Mouse (Mus musculus) intestine, embryonic 14.5 days (tissue): Measurements from ENCODE around the gene Qtrt1. TPM values are rescaled to one million over a fixed set of nuclear protein-coding genes. Genes with fewer than 3 reads are reported as not detected.

Experiments used
- ATAC-seq: fragments of 200-750 bp; cut with Nextera tagmentation; replicated peaks from 2 replicates; pipeline ENCODE4 v1.8.0; 2017; ENCODE audit warnings: low read depth, moderate number of reproducible peaks, moderate TSS enrichment, moderate library complexity; ENCODE audit not compliant: low FRiP score, low TSS enrichment
- DNase-seq: peaks from one replicate; pipeline ENCODE4 v3.0.0-alpha.2; 2018; ENCODE audit warnings: low spot score
- H3K27ac ChIP-seq: fragments of 300-500 bp; sonication (generic); 2 replicates; pipeline ENCODE4 v1.5.1; 2014; ENCODE audit warnings: low read depth, mild to moderate bottlenecking, control low read depth
- H3K27me3 ChIP-seq: fragments of 300-500 bp; sonication (generic); replicated peaks from 2 replicates; pipeline ENCODE4 v1.6.1; 2014; ENCODE audit warnings: low read length, control low read depth; ENCODE audit not compliant: control insufficient read depth, insufficient read depth
- H3K36me3 ChIP-seq: fragments of 300-500 bp; sonication (generic); 2 replicates; pipeline ENCODE4 v1.6.1; 2014; ENCODE audit warnings: low read length, control low read depth; ENCODE audit not compliant: control insufficient read depth, insufficient read depth
- H3K4me1 ChIP-seq: fragments of 300-500 bp; sonication (generic); replicated peaks from 2 replicates; pipeline ENCODE4 v1.6.1; 2014; ENCODE audit warnings: low read length, control low read depth, mixed read lengths; ENCODE audit not compliant: control insufficient read depth, insufficient read depth
- H3K4me2 ChIP-seq: fragments of 300-500 bp; sonication (generic); 2 replicates; pipeline ENCODE4 v1.6.1; 2014; ENCODE audit warnings: low read length
- H3K4me3 ChIP-seq: fragments of 300-500 bp; sonication (generic); 2 replicates; pipeline ENCODE4 v1.5.1; 2014; ENCODE audit warnings: low read depth, low read length, control low read depth, mixed read lengths
- H3K9ac ChIP-seq: fragments of 300-500 bp; sonication (generic); 2 replicates; pipeline ENCODE4 v1.6.1; 2014; ENCODE audit warnings: mild to moderate bottlenecking, low read length
- H3K9me3 ChIP-seq: fragments of 300-500 bp; sonication (generic); 2 replicates; pipeline ENCODE4 v1.6.1; 2016; ENCODE audit warnings: low read length, control low read depth; ENCODE audit not compliant: control insufficient read depth
- WGBS: fragments of 180-500 bp; shearing (Covaris S2); extraction: QIAGEN DNeasy Blood & Tissue Kit; methylation state at CpG from one replicate; pipeline ENCODE4 v1.1.7; 2014; 5-methylcytosine and 5-hydroxymethylcytosine counted together
- polyA plus RNA-seq: library from polyadenylated mRNA; unstranded; fragments of >200 nt; fragmentation: Nextera tagmentation; extraction: Ambion mirVana; gene quantifications from 2 replicates; pipeline ENCODE4 v1.2.1, GENCODE M21; 2014

Qtrt1 gene
- polyA plus RNA-seq, result 69.9 and 77.3 TPM in 2 replicates

DNA sequence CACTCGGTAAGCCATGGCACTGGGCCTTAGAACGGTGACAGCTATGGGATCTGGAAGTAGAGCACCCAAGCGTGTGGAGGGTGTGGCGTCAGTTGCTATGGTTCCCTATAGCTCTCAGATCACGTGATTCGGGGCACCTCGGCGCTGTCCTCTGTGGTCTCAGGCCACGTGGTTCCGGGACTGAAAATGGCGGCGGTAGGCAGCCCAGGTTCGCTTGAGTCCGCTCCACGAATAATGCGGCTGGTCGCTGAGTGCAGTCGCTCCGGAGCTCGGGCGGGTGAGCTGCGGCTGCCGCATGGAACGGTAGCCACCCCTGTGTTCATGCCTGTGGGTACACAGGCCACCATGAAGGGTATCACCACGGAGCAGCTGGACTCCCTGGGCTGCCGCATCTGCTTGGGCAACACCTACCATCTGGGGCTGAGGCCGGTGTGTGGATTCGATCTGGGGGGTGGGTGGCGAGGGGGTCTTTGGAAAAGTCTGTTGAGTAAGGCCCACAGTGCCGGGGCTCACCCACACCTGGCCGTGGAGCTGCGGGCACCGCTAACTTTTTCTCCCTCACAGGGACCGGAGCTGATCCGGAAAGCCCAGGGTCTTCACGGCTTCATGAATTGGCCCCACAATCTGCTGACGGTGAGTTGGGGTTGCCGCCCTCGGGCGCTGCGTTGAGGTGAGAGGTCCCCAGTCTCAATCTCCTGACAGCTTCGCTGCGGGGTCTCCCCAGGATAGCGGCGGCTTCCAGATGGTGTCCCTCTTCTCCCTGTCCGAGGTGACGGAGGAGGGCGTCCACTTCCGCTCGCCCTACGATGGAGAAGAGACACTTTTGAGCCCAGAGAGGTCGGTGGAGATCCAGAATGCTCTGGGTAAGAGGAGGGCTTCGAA is at the start of gene Qtrt1:
Gene Qtrt1 (plus strand): TSS at position 169 of the 882 bp plus-strand sequence.
- H3K36me3 ChIP-seq, result peaks cover 34% of the 10 kb centered on the region; the same call in 1 of the 2 replicates
- DNase-seq, result peak; percentile 88
- H3K4me2 ChIP-seq, result peak within 1 kb of the TSS; percentile 79
- H3K4me1 ChIP-seq, result peaks cover 6% of the 10 kb centered on the region; the same call in 1 of the 2 replicates
- H3K27me3 ChIP-seq, result no peaks in the 10 kb centered on the region
- peak within 1 kb of the TSS; percentile 74 for H3K9ac ChIP-seq
- peak within 1 kb of the TSS; percentile 82 for H3K4me3 ChIP-seq
- no peaks in the 10 kb centered on the region for H3K9me3 ChIP-seq
- ATAC-seq, result peak; percentile 94
- WGBS, result 2% methylated on average over 52 of the region's 53 CpGs
- peak within 1 kb of the TSS; percentile 59; the same call in 1 of the 2 replicates for H3K27ac ChIP-seq

DNA sequence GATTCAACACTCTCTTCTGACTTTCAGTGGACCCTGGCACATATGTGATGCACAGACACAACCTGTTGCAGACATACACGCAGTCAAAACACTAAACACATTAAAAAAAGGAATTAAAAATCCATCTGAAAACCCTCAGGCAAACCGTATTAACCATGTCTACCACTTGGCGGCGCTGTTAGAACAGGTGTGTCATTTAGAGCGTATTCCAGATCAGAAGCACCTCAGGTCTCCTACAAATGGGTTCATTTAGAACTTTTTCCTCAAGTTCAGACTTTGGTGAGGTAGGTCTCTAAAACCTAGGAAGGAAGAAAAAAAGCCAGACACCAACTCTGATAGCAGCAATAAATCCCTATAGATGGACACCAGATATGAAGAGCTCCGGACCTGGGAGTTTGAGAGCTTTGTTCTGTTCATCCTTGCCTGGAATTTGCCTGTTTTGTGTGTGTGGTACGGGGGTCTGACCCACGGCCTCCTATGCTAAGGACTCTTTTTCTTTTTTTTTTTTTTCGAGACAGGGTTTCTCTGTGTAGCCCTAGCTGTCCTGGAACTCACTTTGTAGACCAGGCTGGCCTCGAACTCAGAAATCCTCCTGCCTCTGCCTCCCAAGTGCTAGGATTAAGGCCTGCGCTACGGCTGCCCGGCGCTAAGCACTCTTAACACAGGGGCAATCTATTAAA is 45.0 kb upstream of the Qtrt1 start:
- no peaks in the 10 kb centered on the region; the same call in 1 of the 2 replicates for H3K27me3 ChIP-seq
- peaks cover 11% of the 10 kb centered on the region for H3K4me1 ChIP-seq
- H3K4me3 ChIP-seq, result peak overlapping the region; percentile 34
- DNase-seq, result peak; percentile 84
- peak overlapping the region; percentile 63 for H3K4me2 ChIP-seq
- H3K9ac ChIP-seq, result peak overlapping the region; percentile 35; the same call in 1 of the 2 replicates
- H3K9me3 ChIP-seq, result no peaks in the 10 kb centered on the region
- 29% methylated on average over 14 of the region's 14 CpGs for WGBS
- peak overlapping the region; percentile 82 for H3K27ac ChIP-seq
- H3K36me3 ChIP-seq, result peaks cover 2% of the 10 kb centered on the region; the same call in 1 of the 2 replicates
- peak; percentile 21; the same call in 1 of the 2 replicates for ATAC-seq

DNA sequence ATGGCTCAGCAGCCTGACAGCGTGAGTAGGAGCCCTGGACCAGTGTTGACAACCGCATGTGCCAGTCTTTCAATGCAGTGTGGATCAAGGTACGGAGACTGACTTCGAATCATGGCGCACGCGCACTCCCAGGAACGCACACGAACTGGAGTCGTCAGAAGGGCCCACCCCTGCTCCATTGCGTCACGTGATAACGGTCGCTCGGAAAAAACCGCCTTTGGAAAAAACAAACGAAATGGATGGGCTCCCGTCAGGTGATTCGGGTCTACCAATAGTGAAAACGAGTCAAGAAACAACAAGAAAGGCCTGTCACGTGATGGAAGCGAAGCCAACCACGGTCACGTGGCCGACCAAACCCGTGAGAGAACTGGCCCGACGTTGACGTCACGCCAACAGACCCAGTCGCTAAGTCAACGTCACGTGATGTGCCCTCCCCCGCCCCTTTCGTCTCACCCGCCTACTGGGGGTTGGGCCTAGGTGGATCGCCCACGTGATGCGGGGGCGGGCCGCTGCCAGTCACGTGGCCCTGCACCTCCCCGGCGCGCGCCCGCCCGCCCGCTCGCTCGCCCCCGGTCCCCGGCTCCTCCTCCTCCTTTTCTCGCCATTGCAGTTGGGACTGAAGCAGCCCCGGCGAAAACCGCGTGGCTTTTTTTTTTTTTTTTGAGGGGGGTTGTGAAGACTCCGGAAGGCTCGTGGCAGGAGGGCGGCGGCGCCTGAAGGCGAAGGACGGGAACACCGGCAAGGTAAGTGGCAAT is 44.1 kb upstream of the Qtrt1 start, which contains the start of gene Ilf3:
Gene Ilf3 (plus strand): TSS at position 515 of the 755 bp plus-strand sequence.
- DNase-seq, result peak; percentile 99
- under 1% methylated on average over 59 of the region's 66 CpGs for WGBS
- no peaks in the 10 kb centered on the region for H3K9me3 ChIP-seq
- peak within 1 kb of the TSS; percentile 97 for H3K4me3 ChIP-seq
- no peaks in the 10 kb centered on the region; the same call in 1 of the 2 replicates for H3K27me3 ChIP-seq
- H3K4me2 ChIP-seq, result peak within 1 kb of the TSS; percentile 93
- H3K36me3 ChIP-seq, result peaks cover 11% of the 10 kb centered on the region
- H3K9ac ChIP-seq, result peak within 1 kb of the TSS; percentile 97
- peaks cover 11% of the 10 kb centered on the region for H3K4me1 ChIP-seq
- ATAC-seq, result peak; percentile 92
- peak within 1 kb of the TSS; percentile 92 for H3K27ac ChIP-seq

GRCm38 (mm10) chr9:21368131-21368584 is 43.5 kb upstream of the Qtrt1 start:
- no peaks in the 10 kb centered on the region for H3K27me3 ChIP-seq
- peak; percentile 92 for DNase-seq
- 0% methylated on average over 38 of the region's 38 CpGs for WGBS
- peak; percentile 61 for ATAC-seq
- H3K4me1 ChIP-seq, result peaks cover 11% of the 10 kb centered on the region
- peaks cover 16% of the 10 kb centered on the region for H3K36me3 ChIP-seq
- peak overlapping the region; percentile 93 for H3K4me2 ChIP-seq
- H3K9me3 ChIP-seq, result no peaks in the 10 kb centered on the region
- H3K9ac ChIP-seq, result peak overlapping the region; percentile 97
- peak overlapping the region; percentile 97 for H3K4me3 ChIP-seq
- H3K27ac ChIP-seq, result peak overlapping the region; percentile 92

- 52% methylated on average over 11 of the region's 11 CpGs for WGBS
- Histone ChIP-seq H3K9me3 (no peaks in the 10 kb centered on the region), H3K4me3 (peak overlapping the region; percentile 97), H3K27me3 (no peaks in the 10 kb centered on the region), H3K27ac (peak overlapping the region; percentile 92; the same call in 1 of the 2 replicates), H3K4me1 (peaks cover 11% of the 10 kb centered on the region), H3K4me2 (peak overlapping the region; percentile 93), H3K36me3 (peaks cover 16% of the 10 kb centered on the region), H3K9ac (peak overlapping the region; percentile 97; the same call in 1 of the 2 replicates)
- ATAC-seq (no peak), DNase-seq (no peak)
Measured at GRCm38 (mm10) chr9:21369080-21369479, 42.6 kb upstream of the Qtrt1 start.

GRCm38 (mm10) chr9:21370876-21371275 is 40.8 kb upstream of the Qtrt1 start:
- Histone ChIP-seq H3K36me3 (peaks cover 16% of the 10 kb centered on the region), H3K9me3 (no peaks in the 10 kb centered on the region), H3K4me3 (no peak overlapping the region), H3K27me3 (no peaks in the 10 kb centered on the region), H3K9ac (no peak overlapping the region), H3K4me1 (peaks cover 11% of the 10 kb centered on the region), H3K4me2 (no peak overlapping the region), H3K27ac (no peak overlapping the region)
- no peak for DNase-seq
- 75% methylated on average over 2 of the region's 2 CpGs for WGBS
- ATAC-seq, result no peak

- Histone ChIP-seq H3K27ac (no peak overlapping the region), H3K4me3 (no peak overlapping the region), H3K9ac (no peak overlapping the region), H3K4me1 (peaks cover 11% of the 10 kb centered on the region), H3K9me3 (no peaks in the 10 kb centered on the region), H3K36me3 (peaks cover 16% of the 10 kb centered on the region), H3K27me3 (no peaks in the 10 kb centered on the region), H3K4me2 (no peak overlapping the region)
- 85% methylated on average over 1 of the region's 1 CpGs for WGBS
- no peak for DNase-seq
- no peak for ATAC-seq
Measured at GRCm38 (mm10) chr9:21372508-21372907, 39.1 kb upstream of the Qtrt1 start.

DNA sequence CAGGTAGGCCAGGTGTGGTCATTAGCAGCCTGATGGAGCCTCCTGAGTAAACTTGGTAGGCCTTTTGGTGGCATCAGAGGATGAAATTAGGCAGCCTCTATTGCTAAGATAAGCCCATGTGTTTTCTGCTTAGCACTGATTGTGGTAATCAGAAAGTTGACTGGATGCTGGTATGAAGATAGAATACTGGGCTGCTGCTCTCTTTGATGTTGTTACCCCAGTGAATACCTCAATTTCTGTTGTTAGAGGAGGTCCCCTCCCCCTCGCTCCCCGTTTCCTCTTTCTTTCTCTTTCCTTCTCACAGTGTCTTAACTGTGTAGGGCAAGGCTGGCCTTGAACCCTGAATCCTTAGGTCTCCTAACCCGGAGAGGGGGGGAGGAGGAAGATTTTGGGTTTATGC is 32.4 kb upstream of the Qtrt1 start:
- H3K4me3 ChIP-seq, result no peak overlapping the region
- H3K9ac ChIP-seq, result no peak overlapping the region
- H3K27ac ChIP-seq, result no peak overlapping the region
- peaks cover 22% of the 10 kb centered on the region for H3K36me3 ChIP-seq
- ATAC-seq, result no peak
- no peak for DNase-seq
- H3K4me2 ChIP-seq, result no peak overlapping the region
- H3K4me1 ChIP-seq, result no peaks in the 10 kb centered on the region; the same call in 1 of the 2 replicates
- 68% methylated on average over 3 of the region's 3 CpGs for whole genome bisulfite sequencing
- H3K9me3 ChIP-seq, result no peaks in the 10 kb centered on the region
- no peaks in the 10 kb centered on the region for H3K27me3 ChIP-seq
